Mouse (Mus musculus) mouse embryonic stem cell (cell line): ENCODE measurements around the gene Tank.

Source experiments
- in situ Hi-C, 2 experiments: fragments of 300-500 bp; cut with MboI; formaldehyde crosslinking; loops; 1 replicate in 1 of 2; 3 replicates in 1 of 2; pipeline ENCODE4 v1.14.3; 2019 to 2020; ENCODE audit warnings: low sequenced_read_pairs in 2 of 2, low pct_unique_long_range_greater_than_20kb in 1 of 2, mixed read lengths in 1 of 2; ENCODE audit not compliant: unreplicated experiment in 1 of 2

Tank gene

DNA sequence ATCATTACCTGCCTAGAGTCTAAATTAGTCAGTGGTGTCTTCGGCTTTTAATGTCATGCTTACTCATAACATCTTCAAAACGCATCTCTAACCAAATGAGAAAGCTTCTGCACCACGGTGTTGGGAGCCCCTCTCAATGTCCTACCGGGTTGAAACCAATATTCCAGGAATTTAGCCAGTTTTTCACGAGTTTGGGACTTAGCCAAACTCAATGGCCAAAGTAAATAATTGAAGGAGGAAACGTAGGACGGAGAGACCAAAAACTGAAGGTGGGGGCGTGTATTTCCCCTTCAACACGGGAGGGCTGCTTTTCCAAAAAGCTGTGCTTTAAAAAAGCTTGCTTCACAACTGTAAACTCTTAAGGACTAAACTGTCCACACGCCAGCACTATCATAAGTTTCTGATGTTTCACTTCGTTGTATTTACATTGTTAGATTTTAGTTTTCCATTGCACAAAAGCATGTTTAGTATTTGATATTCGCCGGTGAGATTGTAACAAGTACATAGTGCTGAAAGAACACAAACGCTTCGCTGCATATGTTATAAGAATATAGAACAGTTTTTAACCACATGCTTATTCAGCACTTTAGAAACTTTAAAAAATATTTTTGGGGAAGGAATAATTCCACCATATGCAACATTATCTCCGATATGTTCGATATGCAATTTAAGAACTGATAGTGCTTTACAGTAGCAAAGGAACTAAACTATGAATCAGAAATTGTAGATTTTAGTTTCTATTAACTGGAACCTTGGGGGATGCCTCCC lies 1.3 kb upstream of the Tank start:
- in situ Hi-C loops: no loop called here

GRCm38 (mm10) chr2:61577696-61578062 lies 706 bp upstream of the Tank start:
- in situ Hi-C loops: no loop called here

GRCm38 (mm10) chr2:61579501-61579990 lies 1.2 kb downstream of the Tank start:
- in situ Hi-C loops: no loop called here

DNA sequence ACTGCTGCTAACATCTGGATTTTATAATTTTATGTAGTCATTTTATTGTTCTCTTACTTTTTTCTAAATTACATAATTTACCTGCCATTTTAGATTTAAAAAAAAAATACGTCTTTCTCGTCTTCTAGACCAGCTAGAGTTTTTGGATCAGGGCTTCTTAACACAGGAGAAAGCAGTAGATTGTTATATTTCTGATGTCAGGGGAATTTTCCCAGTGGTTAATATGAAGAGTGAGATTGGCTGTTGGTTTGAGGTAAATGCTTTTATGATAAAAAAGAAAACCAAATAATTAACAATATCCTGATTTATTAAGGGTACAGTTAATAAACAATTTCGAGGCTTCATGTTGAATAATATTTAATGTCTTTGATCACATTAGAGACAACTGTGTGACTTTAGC lies 1.7 kb downstream of the Tank start:
- in situ Hi-C loops: no loop called here

DNA sequence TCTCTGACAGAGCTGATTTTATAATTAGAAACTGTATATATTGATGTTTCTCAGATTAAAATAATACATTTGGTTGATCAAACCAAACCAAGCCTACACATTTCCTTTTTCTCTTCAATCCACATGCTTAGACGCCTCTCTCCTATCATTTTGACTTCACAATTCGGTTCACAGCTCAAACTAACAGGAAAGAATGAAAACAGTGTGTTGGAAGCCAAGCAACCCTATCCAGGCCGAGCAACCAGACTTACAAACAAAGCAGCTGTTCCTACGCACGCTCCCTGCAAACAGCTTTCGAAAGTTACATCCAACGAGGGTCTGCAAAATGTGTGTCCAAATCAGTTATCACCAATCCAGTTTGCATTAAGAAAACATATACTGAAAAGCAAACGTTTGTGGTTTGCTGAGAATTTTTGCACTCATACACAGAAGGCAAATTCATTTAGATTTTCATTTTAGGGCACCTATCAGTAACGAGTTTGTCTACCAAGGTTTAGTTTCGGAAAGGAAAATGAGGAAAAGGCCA lies 2.2 kb downstream of the Tank start:
- in situ Hi-C loops: no loop called here

DNA sequence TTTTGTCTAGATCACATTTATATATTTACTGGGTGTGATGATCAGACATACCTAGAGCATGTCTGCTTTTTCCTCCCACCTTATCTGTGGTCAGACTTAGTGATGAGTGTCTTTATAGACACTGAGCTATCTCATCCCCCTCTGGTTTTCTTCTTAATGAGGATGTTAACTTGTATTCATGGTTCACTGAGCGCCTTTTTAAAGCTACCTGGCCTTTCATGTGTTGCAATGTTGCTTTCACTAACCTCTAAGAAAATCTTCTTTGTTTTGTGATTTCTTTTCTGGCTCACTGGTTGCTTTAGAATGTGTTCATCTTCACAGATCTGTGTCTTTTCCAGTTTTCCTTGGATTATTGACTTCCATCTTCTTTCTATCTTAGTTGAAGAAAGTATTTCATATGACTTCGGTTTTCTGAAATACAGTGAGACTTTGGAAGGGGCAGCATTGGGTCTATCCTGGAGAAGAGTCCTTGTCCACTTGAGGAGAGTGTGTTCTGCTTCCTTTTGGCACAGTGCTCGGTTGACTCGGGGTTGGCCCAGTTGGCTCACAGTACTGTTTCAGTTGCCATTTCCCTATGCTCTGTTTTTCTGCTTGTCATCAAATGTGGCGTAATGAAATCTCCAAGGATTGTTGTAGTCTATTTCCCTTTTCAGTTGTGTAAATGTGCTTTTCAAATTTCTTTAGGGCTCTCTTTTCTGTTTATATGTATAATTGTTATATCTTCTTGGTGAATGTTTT lies 4.4 kb downstream of the Tank start:
- in situ Hi-C loops: no loop called here

DNA sequence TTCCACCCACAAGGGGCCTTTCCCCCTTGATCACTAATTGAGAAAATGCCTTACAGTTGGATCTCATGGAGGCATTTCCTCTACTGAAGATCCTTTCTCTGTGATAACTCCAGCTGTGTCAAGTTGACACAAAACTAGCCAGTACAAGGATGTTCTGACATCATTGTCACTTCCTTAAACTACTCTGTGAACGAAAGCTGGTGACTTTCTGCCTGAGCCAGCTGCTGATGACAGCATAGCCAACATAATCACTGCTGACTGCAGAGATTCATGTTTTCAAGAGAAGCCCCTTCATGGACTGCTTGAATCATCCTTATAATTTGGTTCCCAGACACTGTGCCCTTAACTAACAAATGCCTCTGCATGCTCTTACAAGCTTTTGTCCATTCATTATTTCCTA lies 7.1 kb downstream of the Tank start:
- in situ Hi-C loops: no loop called here

DNA sequence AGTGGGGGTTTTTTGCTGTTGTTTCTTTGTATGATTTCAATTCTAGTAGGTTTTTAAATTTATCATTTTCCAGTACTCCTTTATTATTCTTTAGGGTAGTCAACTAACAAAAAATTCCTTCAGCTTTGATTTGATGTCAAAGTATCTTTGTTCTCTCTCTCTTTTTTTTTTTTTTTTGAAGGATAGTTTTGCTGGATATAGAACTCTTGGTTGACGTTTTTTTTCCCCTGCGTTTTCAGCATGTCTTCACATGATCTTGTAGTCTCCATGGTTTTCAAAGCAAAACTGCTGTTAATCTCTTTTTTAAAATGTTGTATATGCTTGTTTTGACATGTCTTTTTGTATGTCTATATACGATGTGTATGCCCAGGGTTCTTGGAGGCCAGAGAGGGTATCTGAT lies 7.8 kb downstream of the Tank start:
- in situ Hi-C loops: no loop called here

DNA sequence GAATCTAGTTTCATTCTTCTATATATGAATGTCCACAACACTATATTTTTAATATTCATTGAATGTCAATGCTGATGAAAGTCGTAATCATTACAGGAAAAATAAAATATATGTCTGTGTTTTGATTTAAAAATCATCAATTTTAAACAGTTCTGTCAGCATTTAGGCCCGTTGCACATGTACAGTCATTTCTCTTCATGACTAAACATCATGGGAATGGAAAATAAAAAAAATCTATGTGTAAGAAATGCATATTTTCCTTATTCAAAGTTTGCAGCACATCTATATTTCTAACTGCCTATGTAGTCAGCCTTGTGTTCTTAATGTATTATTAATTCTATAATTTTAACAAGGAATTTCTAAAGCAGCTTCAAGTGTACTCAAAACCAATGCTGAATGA lies 12.4 kb downstream of the Tank start:
- in situ Hi-C loops: no loop called here

- in situ Hi-C loops: no loop called here
Measured at GRCm38 (mm10) chr2:61592095-61592494, 13.7 kb downstream of the Tank start.

GRCm38 (mm10) chr2:61592699-61593029 lies 14.3 kb downstream of the Tank start:
- in situ Hi-C loops: no loop called here

DNA sequence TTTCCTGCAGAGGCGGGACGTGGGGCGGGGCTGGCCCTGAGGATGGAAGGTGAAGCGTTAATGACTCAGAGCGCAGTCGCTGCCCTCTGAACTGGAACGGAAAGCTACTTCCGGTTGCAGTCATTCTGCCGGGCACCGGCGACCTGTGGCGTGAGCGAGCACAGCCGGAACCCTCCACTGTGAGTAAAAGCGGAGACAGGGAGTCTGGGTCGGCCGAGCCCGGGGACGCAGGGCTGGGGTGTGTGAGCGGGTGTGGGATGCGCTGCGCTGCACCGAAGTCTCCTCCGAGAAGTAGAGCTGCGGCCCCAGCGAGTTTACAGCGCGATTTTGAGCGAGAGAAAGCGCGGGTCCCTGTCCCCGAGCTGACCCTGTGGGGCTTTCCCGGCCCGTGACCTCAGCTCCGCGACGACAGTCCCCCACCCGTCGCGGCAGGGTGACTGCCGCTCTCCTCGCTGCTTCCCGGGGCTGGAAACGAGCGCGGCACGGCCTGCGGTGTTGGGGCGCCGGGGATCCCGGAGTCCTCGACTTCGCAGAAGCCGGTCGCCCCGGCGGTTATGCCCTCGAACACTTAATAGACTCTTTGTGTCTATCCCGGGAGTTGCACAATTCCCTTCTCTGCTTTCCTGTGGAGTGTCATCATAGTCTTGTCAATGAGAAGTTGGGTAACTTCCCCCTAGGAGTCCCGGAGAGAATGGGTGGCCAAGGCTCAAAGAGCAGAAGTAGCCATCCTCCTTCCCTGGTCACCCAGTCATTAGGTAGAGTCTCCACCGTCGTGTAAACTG lies 14.8 kb downstream of the Tank start:
- in situ Hi-C loops: no loop called here

DNA sequence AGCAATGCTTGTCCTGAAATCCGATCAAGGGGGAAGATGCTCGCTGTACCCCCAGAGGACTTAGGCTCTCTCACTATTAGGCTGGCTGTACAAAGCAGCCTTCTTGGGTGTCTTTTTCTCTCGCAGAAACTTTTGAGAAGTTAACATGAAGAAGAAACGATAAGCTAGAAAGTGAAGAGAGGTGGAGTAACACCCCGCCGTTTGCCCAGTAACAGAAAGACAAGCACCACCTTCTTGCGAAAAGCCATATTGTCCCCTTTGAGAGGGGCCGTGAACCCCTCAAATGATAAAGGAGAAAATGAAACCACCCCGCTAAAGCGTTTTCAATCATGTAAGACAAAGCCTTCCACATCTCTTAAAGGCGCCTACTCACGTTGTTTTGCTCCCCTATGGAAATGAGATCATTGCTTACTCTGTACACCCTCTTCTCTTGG lies 15.5 kb downstream of the Tank start:
- in situ Hi-C loops: no loop called here

DNA sequence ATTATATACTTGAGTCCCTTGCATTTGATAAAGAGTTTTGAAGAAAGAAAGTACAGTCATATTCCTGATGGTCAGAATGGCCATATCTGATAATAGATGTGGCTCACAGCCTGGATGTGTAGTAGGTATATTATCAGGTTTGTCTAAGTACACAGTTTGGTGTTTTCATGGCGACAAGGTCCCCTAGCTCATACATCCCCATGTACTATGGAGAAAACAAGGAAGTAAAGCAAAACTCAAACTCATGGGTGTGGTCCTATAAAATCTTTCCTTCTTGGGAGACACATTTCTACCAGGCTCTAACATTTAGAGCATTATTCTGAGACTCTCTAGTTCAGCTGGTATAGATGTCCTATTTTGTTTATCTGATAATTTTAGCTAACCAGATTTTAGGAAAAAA lies 21.3 kb downstream of the Tank start:
- in situ Hi-C loops: no loop called here

DNA sequence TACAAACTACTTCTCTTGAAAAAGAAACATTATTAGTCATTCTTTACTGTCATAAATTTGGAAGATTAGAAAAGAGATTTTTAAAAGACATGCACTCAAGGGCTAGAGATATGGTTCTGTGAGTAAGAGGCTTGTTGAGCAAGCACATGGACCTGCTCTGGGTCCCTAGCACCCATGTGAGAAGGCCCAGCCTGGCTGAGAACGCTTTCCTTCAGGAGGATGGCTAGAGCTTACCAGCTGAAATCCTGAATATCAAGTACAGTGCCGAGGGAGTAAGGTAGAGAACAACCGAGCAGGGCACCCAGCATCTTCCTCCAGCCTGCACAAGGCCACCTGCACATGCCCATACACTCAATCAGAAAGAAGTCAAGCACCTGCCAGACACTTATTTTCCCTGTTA lies 25.1 kb downstream of the Tank start:
- in situ Hi-C loops: no loop called here

DNA sequence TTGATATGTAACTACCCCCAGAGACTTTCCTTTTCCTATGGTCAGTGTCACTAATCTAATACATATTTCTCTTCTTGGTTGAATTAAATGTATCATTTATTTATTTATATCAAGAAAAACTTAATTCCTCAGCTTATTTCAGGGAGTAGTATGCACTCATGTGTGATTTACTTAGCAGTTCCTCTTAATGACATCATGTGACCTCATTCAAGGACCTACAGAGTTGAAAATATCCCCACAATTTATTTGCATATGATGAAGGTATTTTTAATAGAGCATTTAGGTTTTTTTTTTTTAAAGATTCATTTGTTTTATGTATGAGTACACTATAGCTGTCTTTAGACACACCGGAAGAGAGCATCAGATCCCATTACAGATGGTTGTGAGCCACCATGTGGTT lies 28.6 kb downstream of the Tank start:
- in situ Hi-C loops: no loop called here

- in situ Hi-C loops: no loop called here
Measured at GRCm38 (mm10) chr2:61623996-61624395, 45.6 kb downstream of the Tank start.

- in situ Hi-C loops: loop anchor here in 1 of 2 experiments (25.0 kb wide), 1 partner anchor 656 kb away; no protein-coding TSS in a partner anchor
Measured at GRCm38 (mm10) chr2:61630864-61631555, 52.6 kb downstream of the Tank start.
